Mouse (Mus musculus) embryo, embryonic 10.5 days (tissue): ENCODE results near the gene Syn2.

Experiments used
- DNase-seq: peaks from one replicate; pipeline ENCODE4 v3.0.0-alpha.2; 2015; ENCODE audit warnings: low spot score

Syn2 gene

GRCm38 (mm10) chr6:115291068-115291467 is 156.4 kb downstream of the Syn2 start:
- no peak for DNase-seq

DNA sequence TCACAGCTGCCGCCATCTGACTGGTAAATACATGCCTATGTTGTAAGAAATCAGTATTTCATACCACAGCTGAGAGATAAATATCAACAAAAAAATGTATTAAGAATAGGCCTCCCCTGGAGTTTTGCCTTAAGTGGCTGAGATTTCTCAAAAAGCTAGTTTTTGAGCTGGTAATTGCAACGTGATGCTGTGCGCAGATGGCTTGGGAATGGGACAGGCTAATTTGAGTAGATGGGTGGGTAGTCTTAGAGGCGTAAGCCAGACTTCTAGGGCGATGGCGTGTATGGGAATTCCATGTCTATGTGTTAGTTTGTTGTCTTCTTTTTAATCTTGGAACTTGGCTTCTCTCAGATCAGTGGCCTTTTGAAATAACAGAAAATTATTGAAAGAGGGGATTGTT is 157.1 kb downstream of the Syn2 start:
- DNase-seq, result no peak

DNA sequence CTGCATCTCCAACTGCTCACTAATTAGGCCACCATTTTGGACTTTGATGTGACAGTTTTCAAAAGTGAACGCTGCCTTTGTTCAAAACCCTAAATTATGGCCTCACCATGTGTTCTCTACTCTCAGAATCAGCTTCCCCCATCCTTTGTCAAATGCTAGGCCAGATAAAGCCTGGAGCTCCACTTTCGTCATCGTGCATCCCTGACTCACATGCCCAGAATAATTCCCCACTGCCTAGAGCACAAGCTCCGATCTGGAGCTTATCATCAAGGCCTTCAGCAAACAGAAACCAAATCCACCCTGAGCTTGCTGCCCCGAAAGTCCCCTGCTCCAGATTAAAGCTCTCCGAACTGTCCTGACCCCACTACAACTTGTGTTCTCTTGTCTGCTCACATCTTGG is 157.9 kb downstream of the Syn2 start:
- DNase-seq, result no peak

GRCm38 (mm10) chr6:115293877-115294276 is 159.2 kb downstream of the Syn2 start:
- DNase-seq, result no peak

DNA sequence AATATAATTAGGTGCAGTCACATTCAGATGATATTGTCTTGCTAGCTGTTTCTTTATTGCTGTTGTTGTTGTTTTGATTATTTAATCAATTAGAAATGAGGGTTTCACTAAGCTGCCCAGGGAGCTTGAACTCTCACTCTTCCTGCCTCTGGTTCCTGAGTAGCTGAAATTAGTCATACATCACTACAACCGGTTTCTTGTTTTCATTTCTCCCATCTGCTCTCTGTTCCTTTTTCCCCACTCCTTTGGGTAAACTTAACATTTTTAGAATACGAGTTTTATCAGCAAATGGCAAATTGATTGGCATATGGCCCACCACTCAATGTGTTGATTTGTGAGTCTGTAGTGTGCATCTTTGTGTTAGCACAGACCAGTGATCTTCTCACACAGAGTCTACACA is 172.4 kb downstream of the Syn2 start:
- DNase-seq, result no peak

DNA sequence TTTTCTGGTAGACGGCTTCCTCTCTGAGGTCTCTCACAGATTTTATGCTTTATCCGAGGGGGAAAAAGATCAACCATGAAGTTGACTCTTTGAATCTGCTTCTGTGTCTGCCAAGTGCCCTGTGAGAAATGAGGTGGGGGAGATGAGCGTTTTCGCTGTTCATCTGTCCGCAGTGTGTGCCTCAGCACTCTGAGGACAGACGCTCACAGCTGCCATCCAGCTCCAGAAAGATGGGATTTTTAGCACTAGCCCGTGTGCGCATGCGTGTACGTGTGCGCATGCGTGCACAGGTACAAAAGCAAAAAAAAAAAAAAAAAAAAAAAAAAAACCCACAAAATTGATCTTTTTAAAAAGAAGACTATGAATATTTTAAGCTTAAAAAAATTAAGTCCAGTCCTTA is 178.1 kb downstream of the Syn2 start:
- DNase-seq, result no peak

DNA sequence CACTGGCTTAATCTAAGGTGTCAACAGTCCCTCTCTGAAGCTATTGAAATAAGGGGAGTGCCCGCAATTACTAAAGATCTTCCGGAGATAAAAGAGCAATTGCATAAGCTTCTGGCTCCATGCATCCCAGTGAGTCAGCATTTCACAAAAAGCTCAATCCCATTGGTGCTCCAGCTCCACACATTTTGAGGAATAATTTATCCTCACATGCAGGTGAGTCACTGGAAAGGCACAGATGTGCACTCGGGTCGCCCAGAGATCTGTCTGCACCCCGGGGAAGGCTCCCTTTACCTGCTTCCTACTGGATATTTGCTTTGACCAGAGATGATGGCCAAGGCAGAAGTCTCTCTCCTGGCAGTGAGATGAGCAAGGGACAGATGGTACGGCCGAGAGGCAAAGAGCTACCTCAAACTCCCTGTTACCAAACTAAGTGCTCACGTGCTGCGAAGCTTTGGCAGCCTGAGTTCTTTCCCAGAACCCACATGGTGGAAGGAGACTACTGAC is 178.6 kb downstream of the Syn2 start:
- no peak for DNase-seq

DNA sequence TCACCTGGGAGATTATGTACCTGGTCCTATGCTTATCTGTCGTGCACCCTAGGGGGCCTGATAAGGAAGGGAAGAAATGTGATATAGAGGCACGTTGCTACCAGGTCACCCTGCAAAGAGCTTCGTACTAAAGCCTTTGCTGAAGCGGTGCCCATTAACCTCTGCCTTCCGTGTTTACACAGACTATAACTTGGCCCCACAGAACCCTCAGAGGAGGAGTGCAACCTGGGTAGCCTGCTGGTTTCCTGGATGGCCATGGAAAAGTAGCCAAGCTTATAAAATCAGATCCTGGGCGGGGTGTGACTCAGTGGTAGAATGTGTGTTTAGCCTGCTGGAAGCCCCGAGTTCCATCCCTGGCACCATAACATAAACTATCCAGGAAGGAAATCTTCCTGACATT is 179.2 kb downstream of the Syn2 start:
- DNase-seq, result no peak

- DNase-seq, result no peak
These were observed 181.1 kb downstream of the Syn2 start for GRCm38 (mm10) chr6:115315770-115316169.

GRCm38 (mm10) chr6:115316811-115317221 is 182.1 kb downstream of the Syn2 start:
- DNase-seq, result no peak

DNA sequence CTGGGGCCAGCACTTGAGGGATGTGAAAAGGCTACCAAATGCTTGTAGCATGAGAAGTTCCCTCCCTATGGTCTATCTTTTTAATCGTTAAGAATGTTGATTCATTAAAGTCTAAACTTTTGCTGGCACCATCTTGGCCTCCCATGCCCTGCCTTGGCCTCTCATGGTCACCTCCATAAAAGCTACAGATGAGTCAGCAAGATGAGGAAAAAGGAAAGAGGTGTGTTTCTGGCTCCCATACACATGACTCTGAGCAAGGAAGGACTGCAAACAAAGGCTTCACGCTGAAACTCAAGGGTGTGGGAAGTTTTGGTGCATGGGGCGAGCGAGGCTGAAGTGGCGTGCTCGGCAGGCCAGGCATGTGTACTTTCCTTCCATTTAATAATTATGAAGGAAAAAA is 184.1 kb downstream of the Syn2 start:
- DNase-seq, result no peak

GRCm38 (mm10) chr6:115319686-115320085 is 185.0 kb downstream of the Syn2 start:
- no peak for DNase-seq

DNA sequence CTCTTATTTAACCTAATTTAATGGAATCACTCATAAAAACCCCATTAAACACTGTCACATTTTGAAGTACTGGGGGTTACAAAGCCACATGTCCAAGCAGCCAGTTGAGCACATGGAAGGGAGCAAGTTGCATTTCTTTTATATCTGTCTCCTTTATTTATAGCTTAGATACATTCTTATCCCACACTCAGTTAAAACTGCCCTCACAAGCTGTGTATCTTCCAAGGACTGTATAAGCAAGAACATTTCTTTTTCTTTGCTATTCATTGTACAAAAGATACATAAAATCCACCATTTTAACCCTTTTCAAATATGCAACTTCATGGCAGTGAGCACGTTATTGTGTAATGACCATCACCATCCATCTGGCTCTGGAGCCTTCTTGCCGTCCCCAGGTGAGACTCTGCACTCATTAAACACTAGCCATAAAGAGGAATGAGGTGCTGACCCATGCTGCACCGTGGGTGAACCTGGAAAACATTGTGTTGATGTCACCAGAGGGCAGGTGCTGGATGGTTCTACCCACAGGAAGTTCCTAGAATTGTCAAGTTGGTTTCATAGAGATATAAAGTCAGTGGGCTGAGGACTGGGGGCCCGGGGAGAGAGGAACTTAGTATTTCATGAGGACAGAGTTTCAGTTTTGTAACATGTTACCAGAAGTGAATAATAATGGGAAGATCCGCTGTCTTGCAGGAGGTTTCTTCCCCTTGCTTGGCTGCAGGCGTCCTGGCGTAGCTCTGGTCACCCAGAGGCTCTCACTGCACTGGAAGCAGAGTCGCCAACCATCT is 186.4 kb downstream of the Syn2 start:
- no peak for DNase-seq

GRCm38 (mm10) chr6:115321883-115322351 is 187.2 kb downstream of the Syn2 start:
- no peak for DNase-seq

- DNase-seq, result no peak
These were observed 188.3 kb downstream of the Syn2 start for GRCm38 (mm10) chr6:115322956-115323355.

DNA sequence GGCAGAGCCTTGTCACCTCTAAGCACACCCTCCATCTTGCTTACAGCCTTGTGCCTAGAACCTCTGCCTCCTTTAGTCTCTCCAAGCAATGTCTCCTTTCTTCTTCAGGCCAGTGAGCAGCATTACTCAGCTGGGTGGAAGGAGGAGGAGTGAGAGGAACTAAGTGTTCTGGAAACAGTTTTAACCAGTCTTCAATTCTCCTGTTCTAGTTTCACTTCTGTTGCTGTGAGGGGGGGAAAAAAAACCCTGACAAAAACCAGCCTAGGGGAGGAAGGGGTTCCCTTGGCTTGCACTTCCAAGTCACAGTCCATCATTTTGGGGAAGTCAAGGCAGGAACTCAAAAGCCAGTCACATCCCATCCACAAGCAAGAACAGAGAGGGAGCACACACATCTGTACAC is 196.3 kb downstream of the Syn2 start:
- no peak for DNase-seq
